In genomic region chr4:67477264-67477845, GRCm38 (mm10) we compare ENCODE assay signal across 8 mouse cellular contexts.
DNase-seq lines count a peak whose midpoint lies in the region; ATAC-seq and TF ChIP-seq lines count a peak whose summit lies in the region.

No protein-coding gene starts in this region.

- H3K27me3 ChIP-seq in ES-Bruce4 (ENCODE audit: control insufficient read depth, insufficient read depth, low read length, poor library complexity, severe bottlenecking), result no peaks in the 10 kb centered on the region
- no peaks in the 10 kb centered on the region for H3K27me3 ChIP-seq in hindbrain, embryonic 13.5 days
- H3K27me3 ChIP-seq in midbrain, embryonic 16.5 days (ENCODE audit: control insufficient read depth, insufficient read depth, low read depth, low read length), result no peaks in the 10 kb centered on the region

- TF ChIP-seq EP300 in ES-Bruce4 (IDR thresholded peaks at IDR 0.05; ENCODE audit: insufficient read depth, low read depth, low read length), result no peak

- TF ChIP-seq CTCF in ES-Bruce4 (IDR thresholded peaks at IDR 0.05; ENCODE audit: low read depth, low read length), result peak; percentile 47

- ATAC-seq in hindbrain, embryonic 13.5 days (ENCODE audit: low FRiP score), result peak; percentile 92
- ATAC-seq in midbrain, embryonic 16.5 days, result peak; percentile 94
- no peak for ATAC-seq in megakaryocyte-erythroid progenitor cell, adult 5-6 weeks (replicated peaks; ENCODE audit: low FRiP score, low TSS enrichment, poor library complexity, severe bottlenecking)

- no peak overlapping the region for H3K27ac ChIP-seq in ES-Bruce4 (ENCODE audit: insufficient read depth, low read length)
- no peak overlapping the region for H3K27ac ChIP-seq in hindbrain, embryonic 13.5 days
- no peak overlapping the region for H3K27ac ChIP-seq in midbrain, embryonic 16.5 days (ENCODE audit: low read length)

- H3K36me3 ChIP-seq in ES-Bruce4 (ENCODE audit: control insufficient read depth, insufficient read depth, low read length, poor library complexity, severe bottlenecking), result no peaks in the 10 kb centered on the region
- no peaks in the 10 kb centered on the region for H3K36me3 ChIP-seq in hindbrain, embryonic 13.5 days
- H3K36me3 ChIP-seq in midbrain, embryonic 16.5 days (ENCODE audit: control insufficient read depth, insufficient read depth, low read length), result no peaks in the 10 kb centered on the region

- TF ChIP-seq POLR2A in ES-Bruce4 (IDR thresholded peaks at IDR 0.05; ENCODE audit: insufficient read depth, low read length), result no peak

- no peaks in the 10 kb centered on the region for H3K9me3 ChIP-seq in ES-Bruce4 (replicated peaks; ENCODE audit: control insufficient read depth, insufficient read depth, low read length, poor library complexity, severe bottlenecking)
- no peaks in the 10 kb centered on the region for H3K9me3 ChIP-seq in hindbrain, embryonic 13.5 days
- H3K9me3 ChIP-seq in midbrain, embryonic 16.5 days (replicated peaks; ENCODE audit: control insufficient read depth, low read length, poor library complexity, severe bottlenecking), result no peaks in the 10 kb centered on the region

- no peak overlapping the region for H3K4me2 ChIP-seq in hindbrain, embryonic 13.5 days
- H3K4me2 ChIP-seq in midbrain, embryonic 16.5 days (ENCODE audit: low read length), result no peak overlapping the region

- 11% methylated on average over 6 of the region's 6 CpGs for WGBS in hindbrain, embryonic 13.5 days
- WGBS in midbrain, embryonic 16.5 days, result 9% methylated on average over 6 of the region's 6 CpGs

- H3K4me1 ChIP-seq in ES-Bruce4 (ENCODE audit: control insufficient read depth, insufficient read depth, low read length), result no peaks in the 10 kb centered on the region
- H3K4me1 ChIP-seq in hindbrain, embryonic 13.5 days (replicated peaks), result no peaks in the 10 kb centered on the region
- peaks cover 2% of the 10 kb centered on the region; the same call in 1 of the 2 replicates for H3K4me1 ChIP-seq in midbrain, embryonic 16.5 days (ENCODE audit: control insufficient read depth, insufficient read depth, low read length)

- peak; percentile 63 for DNase-seq in ZHBTc4 (ENCODE audit: low read depth, low spot score)
- peak; percentile 85 for DNase-seq in embryo, embryonic 10.5 days (ENCODE audit: low spot score)
- peak; percentile 12 to 16 for DNase-seq in left cerebral cortex, adult 8-10 months (ENCODE audit: low spot score in 2 of 2)
- no peak for DNase-seq in T-cell, adult 2 months (ENCODE audit: low spot score)

- H3K9ac ChIP-seq in ES-Bruce4 (ENCODE audit: low read depth, poor library complexity, severe bottlenecking), result no peak overlapping the region
- no peak overlapping the region for H3K9ac ChIP-seq in hindbrain, embryonic 13.5 days
- H3K9ac ChIP-seq in midbrain, embryonic 16.5 days (ENCODE audit: low read depth, low read length), result no peak overlapping the region

- H3K4me3 ChIP-seq in ES-Bruce4 (ENCODE audit: low read depth, low read length), result no peak overlapping the region
- H3K4me3 ChIP-seq in hindbrain, embryonic 13.5 days, result no peak overlapping the region
- H3K4me3 ChIP-seq in midbrain, embryonic 16.5 days (ENCODE audit: low read depth, low read length), result no peak overlapping the region
